Mouse (Mus musculus): ENCODE measurements around the gene Wdr72. TPM values are rescaled to one million over a fixed set of nuclear protein-coding genes. Genes with fewer than 3 reads are reported as not detected.

Gene Wdr72
- not detected for polyA plus RNA-seq (2017; shearing (Covaris generic))

GRCm38 (mm10) chr9:74109761-74110460, at the start of gene Wdr72:
Wdr72 (plus strand) TSS chr9:74110356.

Other genes starting within 250 kb of the Wdr72 start
- gene Unc13c, start 141.4 kb upstream of the Wdr72 start, polyA plus RNA-seq (2017; shearing (Covaris generic)) = not detected

Measured in inflammation-experienced regulatory T-cells, adult 16 weeks (primary cell).